Mouse (Mus musculus): ENCODE measurements at regions not wholly inside any gene's neighbourhood (a gene's known extent, or its start where the extent isn't known, plus 50 kb on each side); places are given as distances from the start of the nearest gene placed in this dataset.

DNA sequence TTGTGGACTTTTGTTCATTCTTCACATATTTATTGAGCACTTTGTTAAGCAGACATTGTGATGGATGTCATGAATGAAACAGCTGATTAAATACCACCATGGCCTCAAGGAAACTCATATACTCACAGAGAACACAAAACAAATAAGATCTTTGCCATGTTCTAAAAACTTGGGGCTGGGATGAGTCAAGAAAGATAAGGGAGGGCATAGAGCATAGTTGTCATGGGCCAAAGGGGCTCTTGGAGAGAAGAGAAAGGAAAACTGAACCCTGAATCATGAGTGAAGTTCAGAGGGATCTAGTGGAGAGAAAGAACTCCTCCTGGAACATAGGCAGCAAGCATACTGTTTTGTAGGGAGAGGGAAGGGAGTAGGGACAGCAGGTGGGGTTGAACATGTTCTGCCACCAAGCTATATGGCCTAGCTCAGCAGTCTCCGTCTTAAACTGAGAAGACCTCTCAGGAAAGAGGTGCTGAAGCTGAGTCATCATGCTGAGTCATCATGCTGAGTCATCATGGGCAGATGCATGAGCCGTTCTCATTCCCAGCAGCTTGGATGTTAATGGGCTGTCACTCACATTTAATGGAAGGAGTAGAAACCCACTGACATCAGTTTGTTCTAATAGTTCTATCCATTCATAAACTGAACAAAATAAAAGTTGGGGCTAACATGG lies 69.6 kb downstream of the Cetn3 start:
- Histone ChIP-seq H3K9me3 (replicated peaks; ENCODE audit: control insufficient read depth, low read length) (no peaks in the 10 kb centered on the region), H3K4me3 (ENCODE audit: low read depth, low read length) (no peak overlapping the region), H3K27me3 (replicated peaks; ENCODE audit: control insufficient read depth, insufficient read depth, low read length) (no peaks in the 10 kb centered on the region), H3K27ac (ENCODE audit: low read depth, low read length) (no peak overlapping the region), H3K4me2 (ENCODE audit: low read length) (no peak overlapping the region), H3K36me3 (ENCODE audit: control insufficient read depth, insufficient read depth, low read length) (no peaks in the 10 kb centered on the region), H3K9ac (ENCODE audit: low read length) (no peak overlapping the region), H3K4me1 (ENCODE audit: control insufficient read depth, insufficient read depth, low read length) (no peaks in the 10 kb centered on the region)
- WGBS: 73% methylated on average over 2 of the region's 2 CpGs
- ATAC-seq: no peak
- DNase-seq (ENCODE audit: low spot score): no peak

GRCm38 (mm10) chr13:81856072-81856471 lies 73.2 kb downstream of the Cetn3 start:
- no peak overlapping the region for H3K4me2 ChIP-seq (ENCODE audit: low read length)
- no peak overlapping the region for H3K9ac ChIP-seq (ENCODE audit: low read length)
- no peak for ATAC-seq
- no peaks in the 10 kb centered on the region for H3K9me3 ChIP-seq (replicated peaks; ENCODE audit: control insufficient read depth, low read length)
- no peak overlapping the region for H3K4me3 ChIP-seq (ENCODE audit: low read depth, low read length)
- 83% methylated on average over 4 of the region's 4 CpGs for WGBS
- H3K36me3 ChIP-seq (ENCODE audit: control insufficient read depth, insufficient read depth, low read length): no peaks in the 10 kb centered on the region
- DNase-seq (ENCODE audit: low spot score): no peak
- no peaks in the 10 kb centered on the region for H3K27me3 ChIP-seq (replicated peaks; ENCODE audit: control insufficient read depth, insufficient read depth, low read length)
- no peaks in the 10 kb centered on the region for H3K4me1 ChIP-seq (ENCODE audit: control insufficient read depth, insufficient read depth, low read length)
- no peak overlapping the region for H3K27ac ChIP-seq (ENCODE audit: low read depth, low read length)

DNA sequence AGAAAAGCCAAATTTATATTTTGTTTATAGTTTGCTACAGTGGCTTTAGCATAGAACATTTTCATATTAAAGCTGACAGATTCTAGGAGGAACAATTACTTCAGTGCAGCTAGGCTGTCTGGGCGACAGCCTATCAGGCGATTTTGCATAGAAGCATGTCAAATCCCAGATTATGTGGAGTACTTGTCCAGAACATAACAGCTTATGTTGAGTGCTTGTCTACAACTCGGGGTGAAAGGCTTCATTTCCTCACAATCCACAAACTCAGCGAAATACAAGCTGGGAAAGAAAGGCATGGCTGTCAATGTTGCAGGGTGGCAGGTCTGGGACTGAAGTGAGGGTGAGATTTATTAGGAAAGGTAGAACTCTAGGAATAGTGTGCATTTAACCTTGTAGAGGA lies 77.8 kb downstream of the Cetn3 start:
- Histone ChIP-seq H3K27me3 (replicated peaks; ENCODE audit: control insufficient read depth, insufficient read depth, low read length) (no peaks in the 10 kb centered on the region), H3K9me3 (replicated peaks; ENCODE audit: control insufficient read depth, low read length) (no peaks in the 10 kb centered on the region), H3K27ac (ENCODE audit: low read depth, low read length) (no peak overlapping the region), H3K4me3 (ENCODE audit: low read depth, low read length) (no peak overlapping the region), H3K4me2 (ENCODE audit: low read length) (no peak overlapping the region), H3K9ac (ENCODE audit: low read length) (no peak overlapping the region), H3K36me3 (ENCODE audit: control insufficient read depth, insufficient read depth, low read length) (no peaks in the 10 kb centered on the region), H3K4me1 (ENCODE audit: control insufficient read depth, insufficient read depth, low read length) (no peaks in the 10 kb centered on the region)
- no peak for DNase-seq (ENCODE audit: low spot score)
- no peak for ATAC-seq
- 84% methylated on average over 4 of the region's 4 CpGs for WGBS

DNA sequence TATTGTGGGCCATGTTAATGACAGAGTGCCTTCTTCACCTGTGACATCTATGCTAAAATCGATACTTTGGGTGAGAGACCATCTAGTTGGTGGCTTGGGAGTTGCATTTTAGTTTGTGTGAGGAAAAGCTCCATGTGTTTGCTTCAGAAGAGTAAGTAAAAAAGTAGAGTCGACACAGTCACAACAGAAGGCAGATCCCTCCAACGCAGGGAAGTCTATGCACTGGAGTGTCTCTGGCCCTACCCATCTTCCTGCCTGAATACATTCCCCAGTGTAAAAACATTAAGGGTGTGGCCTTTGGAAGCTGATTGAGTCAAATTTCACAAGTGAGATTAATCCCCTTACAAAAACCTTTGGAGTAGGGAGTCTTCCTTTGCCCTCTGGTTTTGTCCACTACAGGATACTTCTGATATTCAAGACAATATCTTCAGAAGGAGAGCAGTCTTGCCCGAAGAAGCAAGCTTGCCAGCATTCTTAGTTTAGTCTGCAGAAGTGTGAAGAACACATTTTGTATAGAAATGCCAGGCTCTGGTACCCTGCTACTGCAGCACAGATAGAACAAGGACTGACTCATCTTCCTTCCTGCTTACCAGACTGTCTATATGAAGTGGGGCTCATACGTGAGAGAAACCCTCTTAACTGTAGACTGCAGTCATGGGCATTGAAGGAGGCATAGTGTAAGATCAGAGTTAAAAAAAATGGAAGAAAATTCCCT lies 79.2 kb downstream of the Cetn3 start:
- no peak for ATAC-seq
- H3K4me1 ChIP-seq (ENCODE audit: control insufficient read depth, insufficient read depth, low read length): no peaks in the 10 kb centered on the region
- no peak overlapping the region for H3K9ac ChIP-seq (ENCODE audit: low read length)
- DNase-seq (ENCODE audit: low spot score): no peak
- H3K4me2 ChIP-seq (ENCODE audit: low read length): no peak overlapping the region
- H3K27me3 ChIP-seq (replicated peaks; ENCODE audit: control insufficient read depth, insufficient read depth, low read length): no peaks in the 10 kb centered on the region
- H3K4me3 ChIP-seq (ENCODE audit: low read depth, low read length): no peak overlapping the region
- no peaks in the 10 kb centered on the region for H3K9me3 ChIP-seq (replicated peaks; ENCODE audit: control insufficient read depth, low read length)
- no peaks in the 10 kb centered on the region for H3K36me3 ChIP-seq (ENCODE audit: control insufficient read depth, insufficient read depth, low read length)
- H3K27ac ChIP-seq (ENCODE audit: low read depth, low read length): no peak overlapping the region
- WGBS: 86% methylated on average over 5 of the region's 5 CpGs

- ATAC-seq (no peak), DNase-seq (ENCODE audit: low spot score) (no peak)
- Histone ChIP-seq H3K27me3 (replicated peaks; ENCODE audit: control insufficient read depth, insufficient read depth, low read length) (no peaks in the 10 kb centered on the region), H3K9ac (ENCODE audit: low read length) (no peak overlapping the region), H3K4me1 (ENCODE audit: control insufficient read depth, insufficient read depth, low read length) (no peaks in the 10 kb centered on the region), H3K4me3 (ENCODE audit: low read depth, low read length) (no peak overlapping the region), H3K4me2 (ENCODE audit: low read length) (no peak overlapping the region), H3K36me3 (ENCODE audit: control insufficient read depth, insufficient read depth, low read length) (no peaks in the 10 kb centered on the region), H3K9me3 (replicated peaks; ENCODE audit: control insufficient read depth, low read length) (no peaks in the 10 kb centered on the region), H3K27ac (ENCODE audit: low read depth, low read length) (no peak overlapping the region)
- WGBS: 77% methylated on average over 9 of the region's 9 CpGs
Measured at GRCm38 (mm10) chr13:81871226-81871625, 88.3 kb downstream of the Cetn3 start.

GRCm38 (mm10) chr13:81885879-81886278 lies 103.0 kb downstream of the Cetn3 start:
- Histone ChIP-seq H3K9ac (ENCODE audit: low read length) (no peak overlapping the region), H3K4me1 (ENCODE audit: control insufficient read depth, insufficient read depth, low read length) (no peaks in the 10 kb centered on the region), H3K4me2 (ENCODE audit: low read length) (no peak overlapping the region), H3K27ac (ENCODE audit: low read depth, low read length) (no peak overlapping the region), H3K27me3 (replicated peaks; ENCODE audit: control insufficient read depth, insufficient read depth, low read length) (no peaks in the 10 kb centered on the region), H3K9me3 (replicated peaks; ENCODE audit: control insufficient read depth, low read length) (no peaks in the 10 kb centered on the region), H3K4me3 (ENCODE audit: low read depth, low read length) (no peak overlapping the region), H3K36me3 (ENCODE audit: control insufficient read depth, insufficient read depth, low read length) (no peaks in the 10 kb centered on the region)
- DNase-seq (ENCODE audit: low spot score) (peak; percentile 14), ATAC-seq (no peak)
- 24% methylated on average over 6 of the region's 6 CpGs for WGBS

DNA sequence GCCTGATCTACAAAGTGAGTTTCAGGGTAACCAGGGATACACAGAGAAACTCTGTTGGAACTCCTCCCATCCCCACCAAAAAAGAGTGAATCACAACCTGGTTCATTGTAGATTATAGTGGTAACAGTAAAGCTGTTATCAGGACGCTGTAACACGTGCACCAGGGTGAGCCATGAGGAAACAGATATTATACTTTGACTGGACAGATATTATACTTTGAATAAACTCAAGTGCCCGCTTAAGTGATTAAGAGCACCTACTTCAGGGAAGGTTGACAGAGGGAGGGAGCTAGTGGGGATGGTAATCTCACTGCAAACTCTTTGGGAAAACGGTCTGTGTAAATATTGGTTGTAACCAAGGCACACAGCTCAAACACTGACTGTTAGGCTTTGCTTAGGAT lies 147.4 kb downstream of the Cetn3 start:
- WGBS: 86% methylated on average over 4 of the region's 4 CpGs
- ATAC-seq (no peak), DNase-seq (ENCODE audit: low spot score) (no peak)

GRCm38 (mm10) chr13:81931199-81931598 lies 148.3 kb downstream of the Cetn3 start:
- no peaks in the 10 kb centered on the region for H3K36me3 ChIP-seq (ENCODE audit: control insufficient read depth, insufficient read depth, low read length)
- DNase-seq (ENCODE audit: low spot score) (no peak), ATAC-seq (no peak)
- H3K27ac ChIP-seq (ENCODE audit: low read depth, low read length): no peak overlapping the region
- no peaks in the 10 kb centered on the region for H3K9me3 ChIP-seq (replicated peaks; ENCODE audit: control insufficient read depth, low read length)
- H3K4me3 ChIP-seq (ENCODE audit: low read depth, low read length): no peak overlapping the region
- no peaks in the 10 kb centered on the region for H3K4me1 ChIP-seq (ENCODE audit: control insufficient read depth, insufficient read depth, low read length)
- no peaks in the 10 kb centered on the region for H3K27me3 ChIP-seq (replicated peaks; ENCODE audit: control insufficient read depth, insufficient read depth, low read length)
- H3K9ac ChIP-seq (ENCODE audit: low read length): no peak overlapping the region
- WGBS: 97% methylated on average over 2 of the region's 2 CpGs
- H3K4me2 ChIP-seq (ENCODE audit: low read length): no peak overlapping the region

More for the DNA sequence above, 147.4 kb downstream of the Cetn3 start:
- H3K36me3 ChIP-seq (ENCODE audit: control insufficient read depth, insufficient read depth, low read length): no peaks in the 10 kb centered on the region
- H3K4me3 ChIP-seq (ENCODE audit: low read depth, low read length): no peak overlapping the region
- no peaks in the 10 kb centered on the region for H3K4me1 ChIP-seq (ENCODE audit: control insufficient read depth, insufficient read depth, low read length)
- H3K27ac ChIP-seq (ENCODE audit: low read depth, low read length): no peak overlapping the region
- no peak overlapping the region for H3K4me2 ChIP-seq (ENCODE audit: low read length)
- H3K9ac ChIP-seq (ENCODE audit: low read length): no peak overlapping the region
- no peaks in the 10 kb centered on the region for H3K27me3 ChIP-seq (replicated peaks; ENCODE audit: control insufficient read depth, insufficient read depth, low read length)
- H3K9me3 ChIP-seq (replicated peaks; ENCODE audit: control insufficient read depth, low read length): no peaks in the 10 kb centered on the region

DNA sequence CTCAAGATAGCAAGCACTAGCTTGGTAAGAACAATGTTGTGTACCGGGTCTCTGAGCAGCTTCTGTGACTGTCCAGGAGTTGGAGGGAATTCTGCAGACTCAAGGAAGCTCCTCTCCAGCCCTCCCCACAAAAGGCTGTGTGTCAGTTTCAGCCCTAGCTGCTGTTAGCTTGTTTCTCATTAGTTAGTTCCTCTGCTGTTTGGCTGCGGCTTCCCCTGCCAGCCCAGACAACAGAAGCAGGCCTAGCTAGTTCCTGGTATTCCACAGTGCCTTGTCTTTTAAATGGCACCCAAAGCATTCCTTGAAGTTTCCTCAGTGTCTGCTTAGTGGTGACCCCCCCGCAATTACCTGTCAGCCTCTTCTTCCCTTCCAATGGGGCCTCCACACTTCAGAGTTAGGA lies 154.2 kb downstream of the Cetn3 start:
- H3K4me1 ChIP-seq (ENCODE audit: control insufficient read depth, insufficient read depth, low read length): no peaks in the 10 kb centered on the region
- ATAC-seq (peak; percentile 48; the same call in 1 of the 2 replicates), DNase-seq (ENCODE audit: low spot score) (peak; percentile 20)
- H3K27ac ChIP-seq (ENCODE audit: low read depth, low read length): no peak overlapping the region
- no peaks in the 10 kb centered on the region for H3K27me3 ChIP-seq (replicated peaks; ENCODE audit: control insufficient read depth, insufficient read depth, low read length)
- no peaks in the 10 kb centered on the region for H3K36me3 ChIP-seq (ENCODE audit: control insufficient read depth, insufficient read depth, low read length)
- no peak overlapping the region for H3K9ac ChIP-seq (ENCODE audit: low read length)
- 70% methylated on average over 3 of the region's 3 CpGs for WGBS
- H3K9me3 ChIP-seq (replicated peaks; ENCODE audit: control insufficient read depth, low read length): no peaks in the 10 kb centered on the region
- no peak overlapping the region for H3K4me2 ChIP-seq (ENCODE audit: low read length)
- no peak overlapping the region for H3K4me3 ChIP-seq (ENCODE audit: low read depth, low read length)
